Mouse (Mus musculus) liver, embryonic 14.5 days (tissue): Measurements from ENCODE around the gene Il17rc. TPM values are rescaled to one million over a fixed set of nuclear protein-coding genes. Genes with fewer than 3 reads are reported as not detected.

Experiments used
- ATAC-seq: fragments of 200-750 bp; cut with Nextera tagmentation; 2 replicates; pipeline ENCODE4 v1.8.0; 2017; ENCODE audit warnings: moderate number of reproducible peaks, mild to moderate bottlenecking, moderate library complexity; ENCODE audit not compliant: insufficient read depth
- DNase-seq, 3 experiments: peaks; one replicate each; pipeline ENCODE4 v3.0.0-alpha.2; 2012 to 2013; ENCODE audit warnings: low read depth in 3 of 3, low spot score in 3 of 3
- H3K27ac ChIP-seq: fragments of 300-500 bp; sonication (generic); 2 replicates; pipeline ENCODE4 v1.5.1; 2014; ENCODE audit warnings: moderate library complexity, mild to moderate bottlenecking, control low read depth, inconsistent platforms
- H3K27me3 ChIP-seq: fragments of 300-500 bp; sonication (generic); 2 replicates; pipeline ENCODE4 v1.6.1; 2014; ENCODE audit warnings: mild to moderate bottlenecking, low read length, moderate library complexity; ENCODE audit not compliant: control insufficient read depth, insufficient read depth
- H3K36me3 ChIP-seq: fragments of 300-500 bp; sonication (generic); replicated peaks from 2 replicates; pipeline ENCODE4 v1.6.1; 2014; ENCODE audit warnings: low read depth; ENCODE audit not compliant: control insufficient read depth, insufficient read depth
- H3K4me1 ChIP-seq, 2 experiments: fragments of 200-500 bp in 1 of 2; fragments of 300-500 bp in 1 of 2; sonication (generic) in 1 of 2; replicated peaks; 2 replicates each; pipeline ENCODE4 v1.6.1; 2012 to 2014; ENCODE audit warnings: antibody characterized with exemption in 1 of 2, inconsistent platforms in 1 of 2, low read length in 1 of 2; ENCODE audit not compliant: control insufficient read depth in 2 of 2, insufficient read depth in 2 of 2
- H3K4me2 ChIP-seq: fragments of 300-500 bp; sonication (generic); 2 replicates; pipeline ENCODE4 v1.6.1; 2014; ENCODE audit warnings: low read depth, mild to moderate bottlenecking, control low read depth, moderate library complexity
- H3K4me3 ChIP-seq, 2 experiments: fragments of 200-500 bp in 1 of 2; fragments of 300-500 bp in 1 of 2; sonication (generic) in 1 of 2; 2 replicates each; pipeline ENCODE4 v1.5.1; 2012 to 2014; ENCODE audit warnings: low read depth in 2 of 2, low read length in 2 of 2, mild to moderate bottlenecking in 2 of 2, control low read depth in 1 of 2, inconsistent platforms in 1 of 2, moderate library complexity in 1 of 2; ENCODE audit not compliant: insufficient read depth in 1 of 2
- H3K9ac ChIP-seq: fragments of 300-500 bp; sonication (generic); replicated peaks from 2 replicates; pipeline ENCODE4 v1.6.1; 2014; ENCODE audit warnings: mild to moderate bottlenecking, control low read depth, moderate library complexity
- H3K9me3 ChIP-seq: fragments of 300-500 bp; sonication (generic); 2 replicates; pipeline ENCODE4 v1.6.1; 2016; ENCODE audit warnings: low read length, mixed read lengths; ENCODE audit not compliant: control insufficient read depth
- CTCF ChIP-seq: IDR thresholded peaks from 2 replicates; pipeline ENCODE4 v1.5.1; 2016; ENCODE audit warnings: antibody characterized with exemption, low read depth, control low read depth
- EP300 ChIP-seq: IDR thresholded peaks from 2 replicates; pipeline ENCODE4 v1.6.1; 2016; ENCODE audit warnings: antibody characterized with exemption, low read depth
- WGBS: fragments of 180-500 bp; shearing (Covaris S2); extraction: QIAGEN DNeasy Blood & Tissue Kit; methylation state at CpG from one replicate; pipeline ENCODE4 v1.1.7; 2014; ENCODE audit not compliant: insufficient replicate concordance; 5-methylcytosine and 5-hydroxymethylcytosine counted together
- microRNA-seq: library from miRNA; unstranded; fragments of <30 nt; microRNA quantifications from one replicate; pipeline ENCODE4, GENCODE M21; 2016
- polyA plus RNA-seq, 2 experiments: library from polyadenylated mRNA; depleted of rRNA in 1 of 2; stranded (reverse) in 1 of 2; unstranded in 1 of 2; fragments of >200 nt; fragmentation: Nextera tagmentation in 1 of 2; extraction: Ambion mirVana in 1 of 2; gene quantifications; 2 replicates each; pipeline versions ENCODE4 v1.2.1 to v1.2.3; 2012 to 2014

Il17rc gene
- polyA plus RNA-seq, 2 experiments: 3.4 TPM

DNA sequence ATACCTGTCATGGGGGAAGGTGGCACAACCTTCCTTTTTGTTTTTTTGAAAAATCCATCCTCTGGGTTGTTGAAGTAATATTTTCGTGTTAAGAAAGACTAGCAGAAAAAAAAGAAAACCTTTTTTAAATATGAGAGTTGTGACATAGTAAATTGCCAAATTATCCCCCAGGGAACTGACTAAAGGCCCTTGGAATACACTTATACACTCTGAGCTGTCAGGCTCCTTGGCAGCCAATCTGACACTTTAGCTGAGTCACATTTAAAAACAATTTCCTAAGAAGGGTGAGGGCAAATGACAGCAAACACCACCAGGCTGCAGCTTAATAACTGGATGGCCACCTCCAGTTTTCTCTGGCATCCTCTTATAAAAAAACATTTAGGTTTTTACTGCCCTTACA lies 51.1 kb downstream of the Il17rc start:
- H3K9me3 ChIP-seq: no peaks in the 10 kb centered on the region
- no peak for TF ChIP-seq EP300
- no peak for TF ChIP-seq CTCF
- H3K4me1 ChIP-seq: no peaks in the 10 kb centered on the region
- no peaks in the 10 kb centered on the region for H3K27me3 ChIP-seq
- 66% methylated on average over 1 of the region's 1 CpGs for WGBS
- no peak overlapping the region for H3K27ac ChIP-seq
- H3K4me3 ChIP-seq: no peak overlapping the region
- no peak for ATAC-seq
- peaks cover 37% of the 10 kb centered on the region for H3K36me3 ChIP-seq
- no peak overlapping the region for H3K9ac ChIP-seq
- H3K4me2 ChIP-seq: no peak overlapping the region
- DNase-seq: no peak

DNA sequence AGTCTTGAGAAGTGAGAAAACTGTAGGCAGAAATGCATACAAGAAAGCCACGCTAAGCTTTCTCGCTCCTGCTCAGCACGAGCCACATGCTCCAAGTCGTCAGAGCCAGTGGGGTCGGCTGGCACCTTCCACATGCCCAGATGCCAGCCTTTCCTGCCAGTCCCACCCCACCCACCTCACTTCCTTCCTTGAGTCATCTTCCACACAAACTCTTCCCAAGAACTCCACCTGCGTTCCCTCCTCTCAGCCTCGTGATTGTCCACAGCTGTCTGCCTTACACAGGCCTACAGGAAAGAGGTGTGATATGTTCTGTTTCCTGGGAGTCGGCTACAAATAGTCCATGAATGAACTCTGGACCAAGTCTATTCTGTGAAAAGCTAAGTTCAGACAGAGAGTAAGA lies 52.2 kb downstream of the Il17rc start:
- H3K27ac ChIP-seq: no peak overlapping the region
- H3K4me1 ChIP-seq: no peaks in the 10 kb centered on the region
- WGBS: 75% methylated on average over 8 of the region's 8 CpGs
- TF ChIP-seq EP300 (no peak), CTCF (no peak)
- H3K36me3 ChIP-seq: peaks cover 29% of the 10 kb centered on the region
- H3K9me3 ChIP-seq: no peaks in the 10 kb centered on the region
- H3K4me3 ChIP-seq: no peak overlapping the region
- no peak overlapping the region for H3K4me2 ChIP-seq
- H3K9ac ChIP-seq: no peak overlapping the region
- no peaks in the 10 kb centered on the region for H3K27me3 ChIP-seq
- DNase-seq (no peak), ATAC-seq (no peak)

DNA sequence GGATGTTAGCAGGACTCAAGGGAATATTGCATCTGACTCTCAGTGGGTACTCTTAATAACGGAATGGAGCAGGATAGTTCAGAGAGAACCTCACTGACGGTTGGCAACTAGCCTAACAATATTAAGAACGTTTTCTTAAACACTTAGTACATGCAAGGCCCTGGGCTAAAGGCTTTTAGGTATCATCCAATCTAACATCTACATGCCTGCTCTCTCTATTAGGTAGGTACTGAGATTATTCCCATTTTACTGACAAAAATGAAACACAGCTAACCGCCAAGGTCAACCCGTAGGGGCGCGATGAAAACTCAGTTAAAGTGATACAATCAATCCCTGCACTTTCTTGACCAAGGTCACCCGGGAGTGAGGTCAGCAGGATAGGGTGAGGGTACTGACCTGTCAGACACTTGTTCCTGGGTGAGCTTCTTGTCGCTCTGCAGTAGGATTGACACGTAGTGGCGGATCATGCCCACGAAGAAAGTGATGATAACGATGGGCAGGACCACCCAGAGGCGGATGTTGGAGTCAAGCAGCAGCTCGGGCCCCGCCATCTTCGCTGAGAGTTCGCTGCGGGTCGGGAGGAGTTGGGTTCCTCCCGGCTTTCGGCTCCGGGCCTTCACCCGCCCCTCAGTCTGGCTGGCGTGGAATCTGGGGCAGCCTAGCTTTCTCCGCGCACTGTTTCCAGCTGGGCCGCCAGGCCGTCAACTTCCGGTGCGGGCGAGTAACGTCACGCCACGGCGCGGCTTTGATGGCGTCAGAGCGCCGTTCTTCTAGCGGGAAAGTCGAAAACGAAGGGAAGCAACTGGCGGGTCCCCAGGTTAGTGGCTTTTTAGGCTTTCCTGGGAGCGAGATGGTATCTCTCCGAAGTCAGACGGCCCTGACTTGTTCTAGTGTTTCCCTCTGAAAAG lies 60.0 kb downstream of the Il17rc start, which contains the start of the genes Emc3 and Fancd2:
TSS of gene Emc3 (minus strand) at position 721 of the 908 bp plus-strand sequence.
TSS of gene Fancd2 (plus strand) at position 751 of the 908 bp plus-strand sequence.
- Histone ChIP-seq H3K9ac (peak within 1 kb of the TSS; percentile 83), H3K4me2 (peak within 1 kb of the TSS; percentile 81), H3K4me3 (peak within 1 kb of the TSS; percentile 88 to 99), H3K36me3 (no peaks in the 10 kb centered on the region; the same call in 1 of the 2 replicates), H3K9me3 (no peaks in the 10 kb centered on the region), H3K27me3 (no peaks in the 10 kb centered on the region), H3K27ac (peak within 1 kb of the TSS; percentile 60), H3K4me1 (peaks cover 6% of the 10 kb centered on the region in 2 experiments)
- peak; percentile 27; the same call in 1 of the 2 replicates for TF ChIP-seq CTCF
- TF ChIP-seq EP300: no peak
- peak; percentile 88 for ATAC-seq
- peak; percentile 76 to 77 (median 76) for DNase-seq
- under 1% methylated on average over 47 of the region's 47 CpGs for WGBS

DNA sequence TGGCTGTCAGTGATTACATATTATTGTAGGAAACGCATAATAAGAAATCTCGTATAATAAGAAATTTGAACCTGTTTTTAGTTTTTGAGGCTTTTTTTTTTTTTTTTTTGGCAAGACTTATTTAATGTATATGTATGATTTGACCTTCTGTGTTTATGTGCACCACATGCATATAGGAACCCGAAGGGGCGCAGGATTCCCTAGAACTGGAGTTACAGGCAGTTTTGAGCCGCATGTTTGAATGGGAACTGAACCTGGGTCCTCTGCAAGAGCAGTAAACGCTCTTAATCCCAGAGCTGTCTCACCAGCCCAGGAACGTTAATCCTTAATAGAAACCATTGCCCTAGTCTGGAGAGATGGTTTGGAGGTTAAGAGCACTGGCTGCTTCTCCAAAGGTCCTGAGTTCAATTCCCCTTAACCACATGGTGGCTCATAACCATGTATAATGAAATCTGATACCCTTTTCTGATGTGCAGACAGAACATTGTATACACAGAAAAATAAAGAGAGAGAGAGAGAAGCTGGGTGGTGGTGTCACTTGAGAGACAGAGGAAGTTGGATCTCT lies 60.7 kb downstream of the Il17rc start:
- ATAC-seq: no peak
- WGBS: 5% methylated on average over 7 of the region's 7 CpGs
- Histone ChIP-seq H3K4me1 (peaks cover 6% of the 10 kb centered on the region in 2 experiments), H3K9me3 (no peaks in the 10 kb centered on the region), H3K36me3 (peaks cover 3% of the 10 kb centered on the region), H3K27ac (peak overlapping the region; percentile 60), H3K4me2 (peak overlapping the region; percentile 81), H3K9ac (peak overlapping the region; percentile 83), H3K27me3 (no peaks in the 10 kb centered on the region), H3K4me3 (peak overlapping the region; percentile 88 to 99)
- peak in 1 of 3 experiments; percentile 17 for DNase-seq
- TF ChIP-seq EP300: no peak
- TF ChIP-seq CTCF: no peak

Small RNA genes lying within 50 kb of the gene (microRNA-seq; reads per million reads assigned to microRNA genes)
- gene Gm23365 (not detected), gene Gm24387 (not detected)

Other genes starting within 250 kb of the Il17rc start
- gene Mtmr14, start 233.6 kb upstream of the Il17rc start, polyA plus RNA-seq (2012; rRNA removed): 11.6 and 13.6 TPM in 2 replicates
- 16.0 and 17.0 TPM in 2 replicates for gene Mtmr14, start 233.6 kb upstream of the Il17rc start, polyA plus RNA-seq (2014; fragmentation: Nextera tagmentation; extraction: Ambion mirVana)
- 0.02 TPM in 2 replicates for gene Cpne9, start 189.1 kb upstream of the Il17rc start, polyA plus RNA-seq (2012; rRNA removed)
- gene Cpne9, start 189.1 kb upstream of the Il17rc start, polyA plus RNA-seq (2014; fragmentation: Nextera tagmentation; extraction: Ambion mirVana): not detected in 2 replicates
- gene Brpf1, start 164.3 kb upstream of the Il17rc start, polyA plus RNA-seq (2012; rRNA removed): 9.4 and 11.7 TPM in 2 replicates
- gene Brpf1, start 164.3 kb upstream of the Il17rc start, polyA plus RNA-seq (2014; fragmentation: Nextera tagmentation; extraction: Ambion mirVana): 6.7 and 7.5 TPM in 2 replicates
- 8.0 TPM in 2 replicates for gene Ogg1, start 144.5 kb upstream of the Il17rc start, polyA plus RNA-seq (2012; rRNA removed)
- gene Ogg1, start 144.5 kb upstream of the Il17rc start, polyA plus RNA-seq (2014; fragmentation: Nextera tagmentation; extraction: Ambion mirVana): 4.5 and 5.1 TPM in 2 replicates
- gene Camk1, start 127.4 kb upstream of the Il17rc start, polyA plus RNA-seq (2012; rRNA removed): 6.9 and 9.0 TPM in 2 replicates
- gene Camk1, start 127.4 kb upstream of the Il17rc start, polyA plus RNA-seq (2014; fragmentation: Nextera tagmentation; extraction: Ambion mirVana): 16.3 and 19.7 TPM in 2 replicates
- 10.3 and 15.1 TPM in 2 replicates for gene Tada3, start 93.5 kb upstream of the Il17rc start, polyA plus RNA-seq (2012; rRNA removed)
- gene Tada3, start 93.5 kb upstream of the Il17rc start, polyA plus RNA-seq (2014; fragmentation: Nextera tagmentation; extraction: Ambion mirVana): 15.6 and 18.7 TPM in 2 replicates
- gene Arpc4, start 93.3 kb upstream of the Il17rc start, polyA plus RNA-seq (2012; rRNA removed): 37.2 and 43.7 TPM in 2 replicates
- 102 and 103 TPM in 2 replicates for gene Arpc4, start 93.3 kb upstream of the Il17rc start, polyA plus RNA-seq (2014; fragmentation: Nextera tagmentation; extraction: Ambion mirVana)
- gene Ttll3, start 82.2 kb upstream of the Il17rc start, polyA plus RNA-seq (2012; rRNA removed): 1.6 and 2.3 TPM in 2 replicates
- gene Ttll3, start 82.2 kb upstream of the Il17rc start, polyA plus RNA-seq (2014; fragmentation: Nextera tagmentation; extraction: Ambion mirVana): 0.41 and 0.44 TPM in 2 replicates
- 8.1 and 12.8 TPM in 2 replicates for gene Rpusd3, start 52.1 kb upstream of the Il17rc start, polyA plus RNA-seq (2012; rRNA removed)
- gene Rpusd3, start 52.1 kb upstream of the Il17rc start, polyA plus RNA-seq (2014; fragmentation: Nextera tagmentation; extraction: Ambion mirVana): 8.6 and 11.0 TPM in 2 replicates
- gene Cidec, start 35.7 kb upstream of the Il17rc start, polyA plus RNA-seq (2012; rRNA removed): 0.02 TPM in 2 replicates
- gene Cidec, start 35.7 kb upstream of the Il17rc start, polyA plus RNA-seq (2014; fragmentation: Nextera tagmentation; extraction: Ambion mirVana): 0.13 TPM in 1 of 2 replicates, not detected in the other
- gene Jagn1, start 28.9 kb upstream of the Il17rc start, polyA plus RNA-seq (2012; rRNA removed): 23.1 and 24.3 TPM in 2 replicates
- 27.0 and 31.7 TPM in 2 replicates for gene Jagn1, start 28.9 kb upstream of the Il17rc start, polyA plus RNA-seq (2014; fragmentation: Nextera tagmentation; extraction: Ambion mirVana)
- gene Il17re, start 12.9 kb upstream of the Il17rc start, polyA plus RNA-seq (2012; rRNA removed): 0.11 and 0.24 TPM in 2 replicates
- 0.08 TPM in 1 of 2 replicates, not detected in the other for gene Il17re, start 12.9 kb upstream of the Il17rc start, polyA plus RNA-seq (2014; fragmentation: Nextera tagmentation; extraction: Ambion mirVana)
- 2.7 and 3.1 TPM in 2 replicates for gene Creld1, start 11.9 kb downstream of the Il17rc start, polyA plus RNA-seq (2012; rRNA removed)
- gene Creld1, start 11.9 kb downstream of the Il17rc start, polyA plus RNA-seq (2014; fragmentation: Nextera tagmentation; extraction: Ambion mirVana): 3.9 and 5.1 TPM in 2 replicates
- gene Prrt3, start 30.5 kb downstream of the Il17rc start, polyA plus RNA-seq (2012; rRNA removed): not detected in 2 replicates
- gene Prrt3, start 30.5 kb downstream of the Il17rc start, polyA plus RNA-seq (2014; fragmentation: Nextera tagmentation; extraction: Ambion mirVana): not detected in 2 replicates
- 16.3 and 20.7 TPM in 2 replicates for gene Emc3, start 60.2 kb downstream of the Il17rc start, polyA plus RNA-seq (2012; rRNA removed)
- gene Emc3, start 60.2 kb downstream of the Il17rc start, polyA plus RNA-seq (2014; fragmentation: Nextera tagmentation; extraction: Ambion mirVana): 39.4 and 41.5 TPM in 2 replicates
- 6.9 and 8.4 TPM in 2 replicates for gene Fancd2, start 60.3 kb downstream of the Il17rc start, polyA plus RNA-seq (2012; rRNA removed)
- gene Fancd2, start 60.3 kb downstream of the Il17rc start, polyA plus RNA-seq (2014; fragmentation: Nextera tagmentation; extraction: Ambion mirVana): 9.1 and 10.7 TPM in 2 replicates
- gene Fancd2os, start 129.3 kb downstream of the Il17rc start, polyA plus RNA-seq (2012; rRNA removed): 0.03 and 0.04 TPM in 2 replicates
- gene Fancd2os, start 129.3 kb downstream of the Il17rc start, polyA plus RNA-seq (2014; fragmentation: Nextera tagmentation; extraction: Ambion mirVana): 0.14 TPM in 1 of 2 replicates, not detected in the other
- gene Brk1, start 133.3 kb downstream of the Il17rc start, polyA plus RNA-seq (2012; rRNA removed): 66.6 and 71.1 TPM in 2 replicates
- gene Brk1, start 133.3 kb downstream of the Il17rc start, polyA plus RNA-seq (2014; fragmentation: Nextera tagmentation; extraction: Ambion mirVana): 86.4 and 88.8 TPM in 2 replicates
- gene Vhl, start 152.5 kb downstream of the Il17rc start, polyA plus RNA-seq (2012; rRNA removed): 3.9 and 5.0 TPM in 2 replicates
- 7.4 and 8.0 TPM in 2 replicates for gene Vhl, start 152.5 kb downstream of the Il17rc start, polyA plus RNA-seq (2014; fragmentation: Nextera tagmentation; extraction: Ambion mirVana)
- gene Irak2, start 167.0 kb downstream of the Il17rc start, polyA plus RNA-seq (2012; rRNA removed): 19.1 and 27.0 TPM in 2 replicates
- 4.9 and 7.0 TPM in 2 replicates for gene Irak2, start 167.0 kb downstream of the Il17rc start, polyA plus RNA-seq (2014; fragmentation: Nextera tagmentation; extraction: Ambion mirVana)
- 10.6 and 15.4 TPM in 2 replicates for gene Tatdn2, start 225.6 kb downstream of the Il17rc start, polyA plus RNA-seq (2012; rRNA removed)
- 1.0 and 1.3 TPM in 2 replicates for gene Tatdn2, start 225.6 kb downstream of the Il17rc start, polyA plus RNA-seq (2014; fragmentation: Nextera tagmentation; extraction: Ambion mirVana)
- 0.11 and 0.18 TPM in 2 replicates for gene Ghrl, start 248.5 kb downstream of the Il17rc start, polyA plus RNA-seq (2012; rRNA removed)
- gene Ghrl, start 248.5 kb downstream of the Il17rc start, polyA plus RNA-seq (2014; fragmentation: Nextera tagmentation; extraction: Ambion mirVana): 0.29 TPM in 1 of 2 replicates, not detected in the other